Mouse (Mus musculus): Measurements from ENCODE around the gene Nfe2l1. TPM values are rescaled to one million over a fixed set of nuclear protein-coding genes. Genes with fewer than 3 reads are reported as not detected.

The Nfe2l1 gene
- total RNA-seq, 2 experiments from 2014 or later = 292 to 305 TPM

DNA sequence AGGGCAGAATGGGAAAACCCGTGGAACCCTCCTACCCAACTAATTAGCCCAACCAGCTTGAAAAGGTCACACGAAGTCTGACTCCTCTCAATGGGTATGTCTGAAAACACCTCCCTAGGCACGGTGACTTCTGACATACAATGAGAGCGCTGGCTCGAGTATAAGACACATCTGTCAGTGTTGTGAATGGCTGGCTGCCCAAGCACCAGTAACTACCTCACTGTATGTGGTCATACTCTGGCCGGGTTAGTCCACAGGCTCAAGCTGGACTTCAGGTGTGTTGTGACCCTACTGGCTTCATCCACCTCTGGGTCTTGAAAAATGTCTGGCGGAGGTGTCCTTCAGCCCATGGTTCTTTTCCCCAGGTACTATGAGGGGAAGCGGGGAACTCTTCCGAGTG is 18.9 kb upstream of the Nfe2l1 start:
- DNase-seq (ENCODE audit: low spot score in 2 of 2) = no peak

DNA sequence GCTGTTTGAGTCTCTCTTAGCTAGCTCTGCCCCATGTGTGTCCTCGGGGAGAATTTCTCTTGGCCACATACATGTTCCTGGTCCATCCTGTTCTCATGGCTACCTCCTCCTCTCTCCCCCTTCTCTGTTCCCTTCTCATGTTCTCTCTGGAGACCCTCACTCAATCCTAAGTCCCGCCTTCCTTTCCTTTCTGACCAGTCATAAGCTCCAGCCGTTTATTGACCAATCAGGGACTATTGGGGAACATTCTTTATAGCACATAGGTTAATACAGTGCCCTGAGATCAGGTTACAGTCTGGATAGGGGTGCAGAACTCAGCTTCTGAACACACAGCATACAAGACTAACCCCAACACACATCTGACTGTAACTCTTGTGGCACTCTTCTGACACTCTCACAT is 17.5 kb upstream of the Nfe2l1 start:
- no peak for DNase-seq (ENCODE audit: low spot score in 2 of 2)

DNA sequence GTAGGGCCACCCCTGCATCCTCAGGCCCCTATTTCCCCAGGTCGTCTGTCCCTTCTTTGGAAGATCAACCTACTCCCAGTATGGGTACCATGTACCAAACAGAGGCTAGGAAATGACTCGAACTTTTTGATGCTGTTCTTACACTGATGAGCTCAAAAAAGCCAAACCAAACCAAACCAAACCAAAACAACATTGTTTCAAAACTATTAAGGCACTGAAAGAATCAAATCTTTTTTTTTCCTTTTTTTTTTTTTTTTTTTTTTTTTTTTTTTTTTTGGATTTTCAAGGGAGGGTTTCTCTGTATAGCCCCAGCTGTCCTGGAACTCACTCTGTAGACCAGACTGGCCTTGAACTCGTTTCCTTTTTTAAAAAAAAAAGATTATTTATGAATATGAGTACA is 13.9 kb upstream of the Nfe2l1 start:
- DNase-seq (ENCODE audit: low spot score in 2 of 2) = no peak

DNA sequence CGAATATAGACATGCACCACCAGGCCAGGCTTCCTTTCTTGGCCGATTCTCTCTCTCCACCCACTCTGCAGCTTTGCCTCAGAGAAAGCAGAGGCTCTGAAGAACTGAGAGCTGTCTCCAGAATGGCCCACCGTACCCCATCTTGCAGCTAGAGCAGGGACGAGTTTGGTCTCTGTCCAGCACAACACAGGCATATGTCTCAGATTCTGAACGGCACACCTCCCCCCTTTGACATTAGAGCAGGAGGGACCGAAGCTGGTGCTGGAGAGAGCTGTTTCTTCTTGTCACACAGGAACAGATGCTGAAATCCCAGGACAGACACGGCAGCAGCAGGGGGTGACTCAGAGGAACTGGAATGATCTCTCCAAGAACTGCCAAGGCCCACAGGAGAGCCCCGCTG is 10.5 kb upstream of the Nfe2l1 start:
- DNase-seq (ENCODE audit: low spot score in 2 of 2) = peak; percentile 59 to 75

DNA sequence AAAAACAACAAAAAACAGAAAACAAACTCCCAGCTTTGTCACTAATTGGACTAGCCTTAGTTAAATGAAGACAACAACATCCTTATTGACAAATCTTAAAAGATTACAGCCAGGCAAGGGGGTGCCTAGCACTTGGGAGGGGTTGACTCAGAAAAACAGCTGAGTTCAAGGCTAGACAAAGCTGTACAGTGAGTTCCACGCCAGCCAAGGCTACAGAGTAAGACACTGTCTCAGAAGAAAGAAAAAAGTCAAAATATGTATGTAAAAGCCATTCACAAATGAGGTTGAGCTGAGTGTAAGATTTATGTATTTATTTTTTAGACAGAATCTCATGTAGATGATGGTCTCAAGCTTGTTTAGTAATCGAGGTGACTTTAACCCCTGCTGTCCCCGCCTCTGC is 10.1 kb upstream of the Nfe2l1 start:
- no peak for DNase-seq (ENCODE audit: low spot score in 2 of 2)

DNA sequence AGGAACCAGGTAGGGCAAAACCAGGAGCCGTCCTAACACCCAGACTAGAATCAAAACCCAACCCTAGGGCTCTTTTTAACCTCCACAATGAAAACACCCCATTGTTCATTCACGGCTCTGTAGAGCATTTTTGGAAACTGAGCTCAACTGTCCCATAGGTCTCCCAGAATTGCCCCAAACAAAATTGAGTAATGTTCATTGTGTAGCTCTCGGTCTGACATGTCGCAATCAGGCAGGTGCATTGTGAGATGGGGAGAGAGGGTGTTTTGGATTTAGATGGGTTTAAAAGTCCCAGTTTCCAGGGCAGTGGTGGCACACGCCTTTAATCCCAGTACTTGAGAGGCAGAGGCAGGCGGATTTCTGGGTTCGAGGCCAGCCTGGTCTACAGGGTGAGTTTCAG is 9.7 kb upstream of the Nfe2l1 start:
- DNase-seq (ENCODE audit: low spot score in 2 of 2) = no peak

DNA sequence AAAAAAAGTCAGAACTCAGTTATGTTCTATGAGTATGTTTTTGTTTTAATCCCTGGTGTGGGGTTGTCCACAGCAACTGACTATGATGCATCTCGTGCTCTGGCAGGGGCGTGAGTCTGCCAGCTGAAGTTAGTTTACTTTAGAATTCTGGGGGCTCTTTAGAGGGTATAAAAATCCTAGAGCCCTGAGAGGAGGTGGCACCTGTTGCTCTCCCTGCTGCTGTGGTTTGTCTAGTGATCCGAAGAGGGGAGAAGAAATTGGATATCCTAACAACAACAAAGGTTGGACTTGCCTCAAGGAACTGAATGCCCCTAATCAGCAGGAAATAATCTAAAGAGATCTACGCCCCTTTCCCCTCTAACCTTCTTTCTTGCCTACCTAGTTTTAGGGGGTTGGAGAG is 8.6 kb upstream of the Nfe2l1 start:
- no peak for DNase-seq (ENCODE audit: low spot score in 2 of 2)

DNA sequence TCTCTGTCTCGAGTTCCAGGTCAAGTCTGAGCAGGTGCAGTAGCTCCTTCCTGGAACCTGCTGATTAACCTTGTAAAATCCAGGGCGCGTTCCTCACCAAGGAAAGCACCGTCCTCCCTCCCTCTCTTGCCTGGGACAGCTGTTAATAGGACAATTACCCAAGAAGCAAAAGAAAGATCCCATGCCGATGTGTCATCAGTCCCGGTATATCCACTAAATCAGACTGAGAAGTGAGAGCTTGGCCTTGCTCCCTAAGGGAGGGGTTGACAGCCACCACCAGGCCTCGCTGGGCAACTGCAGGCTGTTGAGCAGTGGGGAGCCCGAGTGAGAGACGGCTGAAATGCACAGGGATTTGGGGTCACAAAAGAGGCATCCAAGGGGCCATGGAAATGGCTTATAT is 7.5 kb upstream of the Nfe2l1 start:
- no peak for DNase-seq (ENCODE audit: low spot score in 2 of 2)

DNA sequence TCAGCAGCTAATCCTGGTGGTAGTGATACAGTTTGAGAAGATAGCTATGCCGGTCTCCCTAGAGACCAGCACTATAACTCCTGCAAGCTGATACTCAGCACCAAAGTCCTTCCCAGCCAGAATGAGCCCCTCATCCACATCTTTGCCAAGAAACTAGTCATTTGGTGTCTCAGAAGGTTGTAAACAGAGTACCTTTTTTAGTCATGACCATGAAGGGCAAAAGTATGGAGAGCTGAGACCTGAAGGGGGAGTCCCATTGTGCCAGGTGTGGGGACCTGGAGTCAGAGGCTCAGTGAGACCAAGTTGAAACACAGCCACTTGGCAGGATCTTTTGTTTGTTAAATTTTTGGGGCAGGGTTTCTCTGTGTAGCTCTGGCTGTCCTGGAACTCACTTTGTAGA is 4.4 kb upstream of the Nfe2l1 start:
- no peak for DNase-seq (ENCODE audit: low spot score in 2 of 2)

DNA sequence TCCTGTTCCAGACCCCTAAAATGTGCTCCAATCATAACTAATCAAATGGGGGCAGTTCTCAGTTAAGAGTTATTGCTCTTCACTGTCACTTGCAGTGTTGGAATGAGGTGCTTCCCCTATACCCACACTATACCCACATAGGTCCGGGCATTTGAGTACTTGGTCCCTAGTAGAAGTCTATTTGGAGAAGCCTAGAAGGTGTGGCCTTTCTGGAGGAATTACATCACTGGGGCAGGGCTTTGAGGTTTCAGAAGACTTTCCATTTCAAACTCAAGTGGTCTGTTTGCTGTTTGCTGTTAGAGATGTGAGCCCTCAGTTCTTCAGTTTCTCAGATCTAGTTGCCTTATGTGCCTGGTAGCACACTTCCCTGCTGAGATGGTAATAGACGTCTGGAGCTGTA is 3.2 kb upstream of the Nfe2l1 start:
- no peak for DNase-seq (ENCODE audit: low spot score in 2 of 2)

DNA sequence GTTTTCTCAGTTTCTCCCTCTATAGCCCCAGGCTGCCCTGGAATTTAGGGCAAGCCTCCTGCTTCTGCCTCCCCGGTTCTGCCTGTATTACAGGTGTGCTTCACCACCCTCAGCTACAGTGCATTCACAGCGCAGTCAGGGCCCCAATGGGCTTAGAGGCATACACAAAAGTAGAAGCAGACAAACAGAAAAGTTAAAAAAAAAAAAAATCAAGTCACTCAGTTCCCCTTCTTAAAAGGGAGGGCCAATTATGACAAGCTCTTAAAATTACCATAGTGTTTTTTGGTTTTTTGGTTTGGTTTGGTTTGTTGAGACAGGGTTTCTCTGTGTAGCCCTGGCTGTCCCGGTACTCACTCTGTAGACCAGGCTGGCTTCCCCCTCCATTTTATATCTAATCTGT is 2.8 kb upstream of the Nfe2l1 start:
- DNase-seq (ENCODE audit: low spot score in 2 of 2) = no peak

DNA sequence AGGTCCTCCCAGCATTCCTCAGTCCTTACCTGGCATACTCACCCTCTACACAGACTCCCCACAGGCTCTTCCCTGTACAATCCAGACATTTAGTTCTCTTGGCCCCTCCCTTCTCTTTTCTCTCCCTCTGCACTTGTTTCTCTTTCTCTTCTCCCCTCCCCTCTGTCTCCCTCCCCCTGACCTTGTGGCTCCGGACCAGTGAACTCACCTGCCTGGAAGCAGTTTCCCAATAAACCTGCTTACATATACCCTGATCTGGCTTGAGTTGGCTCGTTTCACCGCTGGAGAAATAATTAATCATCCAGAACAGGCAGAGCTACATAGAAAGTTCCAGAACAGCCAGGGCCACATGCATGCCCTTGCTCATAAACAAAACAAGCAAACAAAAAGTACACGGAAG is 1.7 kb upstream of the Nfe2l1 start:
- DNase-seq (ENCODE audit: low spot score in 2 of 2) = no peak

DNA sequence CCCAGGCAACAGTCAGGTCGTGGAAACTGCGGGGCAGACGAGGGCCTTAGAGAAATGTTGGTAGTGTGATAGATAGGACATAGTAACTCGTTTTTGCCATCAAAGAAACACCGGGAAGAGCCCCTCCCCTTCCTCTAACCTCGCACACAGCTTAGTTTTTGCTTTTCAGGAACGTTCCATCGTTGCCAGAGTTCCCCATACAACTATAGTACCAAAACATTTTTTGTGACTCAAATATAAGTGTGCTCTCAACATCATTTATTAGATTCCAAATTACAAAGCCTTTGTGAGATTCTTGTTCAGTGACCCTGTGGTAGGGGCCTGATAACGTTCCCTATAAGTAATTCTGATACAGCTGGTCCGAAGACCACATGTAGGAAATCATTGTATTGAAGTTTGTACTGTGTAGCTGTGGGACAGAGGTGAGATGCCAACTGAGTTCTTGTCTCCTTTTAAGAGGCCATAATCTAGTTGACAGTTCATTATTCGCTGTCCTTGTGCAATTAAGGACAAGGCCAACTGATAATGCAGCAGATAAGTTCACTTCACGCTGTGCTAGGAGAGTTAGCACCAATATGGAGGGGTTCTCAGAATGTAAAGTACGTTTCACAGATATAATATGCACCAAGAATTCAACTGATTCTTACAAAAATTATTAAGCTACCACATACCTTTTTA is 910 bp upstream of the Nfe2l1 start:
- DNase-seq (ENCODE audit: low spot score in 2 of 2) = no peak

DNA sequence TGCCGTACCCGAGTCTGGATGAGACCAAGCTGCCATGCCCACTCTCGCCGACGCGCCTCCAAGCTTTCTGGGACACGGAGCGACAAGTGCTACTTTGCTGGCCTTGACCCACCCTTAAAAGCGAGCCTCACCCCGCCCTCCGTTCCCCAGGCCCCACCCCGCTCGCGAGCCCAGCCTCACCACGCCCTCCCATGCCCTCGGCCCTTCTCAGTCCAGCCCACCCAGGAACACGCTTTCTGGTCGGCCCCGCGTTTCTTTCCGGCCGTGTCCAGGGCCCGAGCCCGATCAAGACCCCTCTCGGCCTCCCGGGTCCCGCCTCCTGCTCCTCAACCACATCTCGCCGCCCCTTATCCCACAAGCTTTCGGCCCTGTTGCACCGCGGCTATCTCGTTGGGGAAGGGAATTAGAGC is 360 bp downstream of the Nfe2l1 start:
- peak; percentile 43 to 57 for DNase-seq (ENCODE audit: low spot score in 2 of 2)

DNA sequence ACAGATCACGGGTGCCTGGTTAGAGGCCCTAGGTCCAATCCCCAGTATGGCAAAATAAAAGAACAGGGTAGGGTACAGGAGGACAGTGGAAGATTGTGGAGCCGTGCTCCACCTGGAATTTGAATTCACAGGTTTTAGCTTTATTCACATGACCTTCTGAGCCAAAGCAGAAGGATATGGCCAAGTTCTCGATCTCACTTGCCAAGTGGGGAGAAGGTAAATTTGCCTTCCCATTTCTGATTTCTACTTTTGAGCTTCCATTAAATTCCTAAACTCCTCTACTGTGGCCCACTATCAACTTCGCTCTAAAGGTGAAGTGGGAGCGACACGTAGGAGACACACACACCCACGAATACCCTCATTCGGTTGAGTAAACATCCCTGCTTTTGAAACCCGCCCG is 887 bp downstream of the Nfe2l1 start:
- DNase-seq (ENCODE audit: low spot score in 2 of 2) = no peak

DNA sequence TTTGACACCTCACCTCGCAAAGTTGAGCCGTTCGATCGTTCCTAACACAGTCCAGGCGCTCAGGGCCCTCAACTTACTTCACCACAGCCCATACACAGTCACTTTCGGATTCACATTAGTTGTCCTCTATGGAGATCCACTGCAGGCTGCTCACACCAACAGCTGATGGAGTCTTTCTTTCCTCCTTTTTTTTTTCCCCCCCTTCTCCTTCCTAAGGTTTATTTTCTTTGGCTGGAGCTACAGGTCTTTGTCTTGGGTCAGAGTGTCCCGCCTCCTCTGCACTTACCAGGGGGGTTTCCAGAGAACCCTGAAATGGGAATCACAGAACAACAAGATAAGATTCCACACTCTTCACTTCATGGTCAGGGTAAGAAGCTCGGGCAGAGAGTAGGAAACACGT is 1.9 kb downstream of the Nfe2l1 start:
- no peak for DNase-seq (ENCODE audit: low spot score in 2 of 2)

DNA sequence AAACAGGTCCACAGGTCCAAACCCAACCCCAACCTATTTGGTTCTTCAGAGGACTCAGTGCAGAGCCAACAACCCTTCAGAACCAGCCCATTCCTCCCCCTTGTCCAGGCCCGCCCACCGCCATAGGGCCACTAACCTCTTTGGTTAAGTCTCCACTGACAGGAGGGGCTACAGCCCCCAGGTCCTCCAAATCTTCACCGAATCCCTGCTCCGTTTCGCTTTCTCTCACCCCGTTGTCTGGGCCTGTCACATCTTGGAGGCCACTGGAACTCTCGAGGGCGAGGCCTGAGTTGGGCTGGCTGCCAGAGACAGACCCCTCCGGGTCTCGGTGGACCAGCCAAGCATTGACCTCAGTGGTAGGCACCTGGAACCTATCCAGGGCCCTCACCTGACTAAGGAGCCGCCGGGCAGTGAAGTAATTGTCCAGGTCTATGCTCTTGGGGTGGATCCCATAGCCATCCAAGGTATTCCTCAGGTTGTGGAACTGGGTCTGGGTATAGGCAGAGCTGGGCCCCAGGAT is 2.6 kb downstream of the Nfe2l1 start:
- DNase-seq (ENCODE audit: low spot score in 2 of 2) = no peak

DNA sequence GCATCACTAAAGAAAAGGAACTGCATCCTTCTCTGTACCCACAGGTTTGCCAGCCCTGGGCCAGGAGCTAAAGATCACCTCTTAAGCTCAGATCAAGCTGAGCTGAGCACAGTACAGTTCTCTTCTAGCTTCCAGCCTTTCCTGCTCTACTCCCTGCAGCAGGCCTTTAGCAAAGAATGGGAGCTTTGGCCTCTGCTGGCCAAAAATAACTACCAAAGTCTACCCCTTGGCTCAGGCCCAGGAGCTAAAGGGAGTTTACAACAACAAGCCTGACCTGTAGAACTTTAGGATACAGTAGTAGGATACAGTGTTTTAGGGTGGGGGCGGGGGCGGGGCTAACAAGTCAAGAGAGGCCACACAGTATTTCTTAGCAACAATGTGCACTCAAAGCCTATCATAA is 3.3 kb downstream of the Nfe2l1 start:
- DNase-seq (ENCODE audit: low spot score in 2 of 2) = no peak

DNA sequence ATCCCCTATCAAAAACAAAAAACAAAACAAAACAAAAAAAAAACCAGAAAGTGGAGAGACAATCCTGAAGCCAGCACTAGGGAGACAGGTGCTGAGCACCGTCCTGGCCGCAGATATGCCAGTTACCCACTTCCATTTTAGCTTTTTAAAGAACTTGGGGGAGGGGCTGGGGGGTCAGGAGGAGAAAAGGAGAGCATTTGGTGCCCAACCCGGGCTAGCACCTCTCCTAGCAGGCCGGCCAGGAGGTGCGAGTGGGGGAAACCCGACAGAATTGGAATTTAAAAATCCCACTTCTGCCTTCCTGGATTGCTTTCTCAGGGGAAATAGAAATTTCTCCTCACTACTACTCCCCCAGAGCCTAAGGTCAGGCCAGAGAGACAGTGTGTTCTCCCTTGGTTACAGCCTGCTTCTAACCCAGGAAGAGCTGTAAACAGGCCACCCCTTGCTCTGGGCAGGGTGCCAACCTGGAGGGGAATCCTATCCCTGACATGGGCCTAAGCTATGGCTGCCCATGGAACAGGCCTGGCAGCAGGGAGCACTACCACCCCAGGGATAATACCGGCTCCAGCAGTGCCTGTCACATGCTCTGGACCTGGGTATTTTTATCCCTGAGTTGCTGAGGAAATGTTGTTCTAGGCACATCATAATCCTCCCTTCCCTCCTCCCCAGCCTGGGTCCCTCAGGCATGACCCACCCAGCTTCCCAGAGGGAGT is 4.8 kb downstream of the Nfe2l1 start:
- peak in 1 of 2 experiments; percentile 48 for DNase-seq (ENCODE audit: low spot score in 2 of 2)

DNA sequence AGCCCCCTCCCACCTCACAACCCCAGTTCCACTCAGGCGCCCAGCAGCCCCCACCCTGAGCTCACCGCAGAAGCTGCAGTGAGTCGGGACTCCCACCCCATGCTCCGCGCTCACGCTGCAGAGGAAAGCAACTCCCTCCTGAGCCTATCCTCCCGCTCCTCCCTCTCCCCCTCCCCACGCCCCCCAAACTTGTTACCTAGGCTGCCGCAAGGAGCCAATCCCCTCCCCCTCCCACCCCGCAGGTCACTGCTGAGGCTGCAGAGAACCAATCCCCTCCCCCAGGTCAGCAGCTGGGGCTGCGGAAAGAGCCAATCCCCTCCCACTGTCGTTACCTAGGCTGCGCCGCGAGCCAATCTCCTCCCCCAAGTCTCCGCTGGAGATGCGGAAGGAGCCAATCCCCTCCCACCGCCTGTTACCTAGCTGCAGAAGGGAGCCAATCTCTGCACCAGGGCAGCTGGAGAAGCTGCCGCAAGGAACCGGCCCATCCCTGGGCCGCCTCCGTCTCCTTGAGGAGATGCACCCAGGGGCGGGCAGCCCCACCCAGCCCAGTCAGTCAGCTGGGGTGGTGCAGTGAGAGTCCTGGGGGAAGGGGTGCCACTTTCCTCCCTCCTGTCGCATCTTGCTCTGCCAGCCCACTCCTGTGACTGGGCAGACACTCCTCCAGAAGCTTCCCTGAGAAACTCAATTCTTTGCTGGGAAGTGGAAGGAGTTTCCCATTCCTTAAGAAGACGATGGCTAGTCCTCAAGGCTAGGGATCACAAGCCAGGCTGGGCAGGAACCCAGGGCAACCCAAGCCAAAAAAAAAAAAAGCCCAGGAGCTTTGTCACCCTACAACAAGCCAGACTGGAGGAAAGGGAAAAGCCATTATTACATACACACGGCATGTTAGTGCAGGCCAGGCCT is 5.6 kb downstream of the Nfe2l1 start:
- DNase-seq (ENCODE audit: low spot score in 2 of 2) = peak; percentile 81 to 92

DNA sequence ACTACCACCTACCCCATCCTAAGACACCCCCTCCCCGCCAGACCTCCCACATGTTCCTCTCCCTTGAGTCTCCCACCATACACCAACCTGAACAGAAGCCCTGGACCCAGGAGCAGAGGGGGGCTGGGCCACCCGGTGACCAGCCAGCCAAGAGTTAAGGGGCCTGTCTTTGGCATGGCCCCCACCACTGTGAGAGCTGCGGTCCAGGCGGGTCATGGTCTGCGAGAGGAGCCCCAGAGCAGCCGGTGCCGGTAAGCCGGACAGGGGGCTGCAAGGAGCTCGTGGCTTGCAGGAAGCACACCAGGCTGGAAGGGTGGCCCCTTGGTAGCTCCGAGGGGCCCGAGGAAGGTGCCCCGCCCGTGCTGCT is 6.3 kb downstream of the Nfe2l1 start:
- no peak for DNase-seq (ENCODE audit: low spot score in 2 of 2)

Data from left cerebral cortex, adult 18-20 months (tissue).